Mouse (Mus musculus): ENCODE measurements around the gene Kpna1. TPM values are rescaled to one million over a fixed set of nuclear protein-coding genes. Genes with fewer than 3 reads are reported as not detected.
"Not testable (repeated sequence)": the region's sequence is repeated elsewhere in the genome, so short reads cannot be mapped to it uniquely, and the experiment has no call there.

The Kpna1 gene
- 23.3 and 24.7 TPM in 2 replicates for polyA plus RNA-seq (2015; fragmentation: Nextera tagmentation; extraction: Ambion mirVana)

GRCm38 (mm10) chr16:35978450-35978849, at the start of gene Kpna1:
Gene Kpna1 (plus strand): TSS chr16:35978750.
- H3K4me3 ChIP-seq (replicated peaks; ENCODE audit: low read depth, low read length); H3K9ac ChIP-seq (ENCODE audit: low read depth, low read length); H3K9me3 ChIP-seq (replicated peaks; ENCODE audit: low read length); H3K36me3 ChIP-seq (ENCODE audit: insufficient read depth, low read length); ATAC-seq (replicated peaks; ENCODE audit: low FRiP score, low read depth); H3K4me1 ChIP-seq (replicated peaks; ENCODE audit: insufficient read depth, low read length); H3K4me2 ChIP-seq (ENCODE audit: low read length); H3K27ac ChIP-seq; DNase-seq (ENCODE audit: low spot score); H3K27me3 ChIP-seq (ENCODE audit: insufficient read depth, low read length): not testable (repeated sequence)
- WGBS, result 93% methylated on average over 1 of the region's 1 CpGs

- ATAC-seq (replicated peaks; ENCODE audit: low FRiP score, low read depth) (no peak), DNase-seq (ENCODE audit: low spot score) (no peak)
- H3K9me3 ChIP-seq (replicated peaks; ENCODE audit: low read length), result no peaks in the 10 kb centered on the region
- H3K4me2 ChIP-seq (ENCODE audit: low read length), result no peak overlapping the region
- H3K36me3 ChIP-seq (ENCODE audit: insufficient read depth, low read length), result no peaks in the 10 kb centered on the region
- 87% methylated on average over 19 of the region's 19 CpGs for WGBS
- no peak for TF ChIP-seq CTCF (IDR thresholded peaks at IDR 0.05; ENCODE audit: low read depth)
- no peak overlapping the region for H3K27ac ChIP-seq
- no peaks in the 10 kb centered on the region for H3K27me3 ChIP-seq (ENCODE audit: insufficient read depth, low read length)
- no peaks in the 10 kb centered on the region for H3K4me1 ChIP-seq (replicated peaks; ENCODE audit: insufficient read depth, low read length)
- H3K4me3 ChIP-seq (replicated peaks; ENCODE audit: low read depth, low read length), result no peak overlapping the region
- no peak overlapping the region for H3K9ac ChIP-seq (ENCODE audit: low read depth, low read length)
Observed at GRCm38 (mm10) chr16:35932179-35933055, 46.1 kb upstream of the Kpna1 start.

GRCm38 (mm10) chr16:35933181-35933580, 45.4 kb upstream of the Kpna1 start:
- H3K9ac ChIP-seq (ENCODE audit: low read depth, low read length), result no peak overlapping the region
- no peaks in the 10 kb centered on the region for H3K27me3 ChIP-seq (ENCODE audit: insufficient read depth, low read length)
- H3K27ac ChIP-seq, result no peak overlapping the region
- no peaks in the 10 kb centered on the region for H3K36me3 ChIP-seq (ENCODE audit: insufficient read depth, low read length)
- no peak overlapping the region for H3K4me3 ChIP-seq (replicated peaks; ENCODE audit: low read depth, low read length)
- DNase-seq (ENCODE audit: low spot score) (no peak), ATAC-seq (replicated peaks; ENCODE audit: low FRiP score, low read depth) (no peak)
- 82% methylated on average over 10 of the region's 10 CpGs for WGBS
- TF ChIP-seq CTCF (IDR thresholded peaks at IDR 0.05; ENCODE audit: low read depth), result no peak
- no peaks in the 10 kb centered on the region for H3K4me1 ChIP-seq (replicated peaks; ENCODE audit: insufficient read depth, low read length)
- no peak overlapping the region for H3K4me2 ChIP-seq (ENCODE audit: low read length)
- H3K9me3 ChIP-seq (replicated peaks; ENCODE audit: low read length), result no peaks in the 10 kb centered on the region

GRCm38 (mm10) chr16:35938211-35939151, 40.1 kb upstream of the Kpna1 start, which contains the start of the genes Parp9 and Dtx3l:
Gene Parp9 (plus strand): TSS chr16:35938470.
Gene Dtx3l (minus strand): TSS chr16:35939151.
- 0 out of 2 replicates have a peak, but pooled peaks cover 2% of the 10 kb centered on the region for H3K36me3 ChIP-seq (ENCODE audit: insufficient read depth, low read length)
- DNase-seq (ENCODE audit: low spot score) (peak; percentile 62), ATAC-seq (replicated peaks; ENCODE audit: low FRiP score, low read depth) (peak; percentile 67)
- 1% methylated on average over 52 of the region's 52 CpGs for WGBS
- TF ChIP-seq CTCF (IDR thresholded peaks at IDR 0.05; ENCODE audit: low read depth), result no peak
- H3K27me3 ChIP-seq (ENCODE audit: insufficient read depth, low read length), result no peaks in the 10 kb centered on the region
- H3K4me3 ChIP-seq (replicated peaks; ENCODE audit: low read depth, low read length), result peak within 1 kb of the TSS; percentile 84
- no peaks in the 10 kb centered on the region for H3K9me3 ChIP-seq (replicated peaks; ENCODE audit: low read length)
- peak within 1 kb of the TSS; percentile 75 for H3K27ac ChIP-seq
- peak within 1 kb of the TSS; percentile 90 for H3K4me2 ChIP-seq (ENCODE audit: low read length)
- H3K4me1 ChIP-seq (replicated peaks; ENCODE audit: insufficient read depth, low read length), result no peaks in the 10 kb centered on the region
- peak within 1 kb of the TSS; percentile 75 for H3K9ac ChIP-seq (ENCODE audit: low read depth, low read length)

- Histone ChIP-seq H3K4me2 (ENCODE audit: low read length) (peak overlapping the region; percentile 90), H3K9me3 (replicated peaks; ENCODE audit: low read length) (no peaks in the 10 kb centered on the region), H3K36me3 (ENCODE audit: insufficient read depth, low read length) (0 out of 2 replicates have a peak, but pooled peaks cover 2% of the 10 kb centered on the region), H3K9ac (ENCODE audit: low read depth, low read length) (peak overlapping the region; percentile 75), H3K27ac (peak overlapping the region; percentile 75), H3K27me3 (ENCODE audit: insufficient read depth, low read length) (no peaks in the 10 kb centered on the region), H3K4me1 (replicated peaks; ENCODE audit: insufficient read depth, low read length) (no peaks in the 10 kb centered on the region), H3K4me3 (replicated peaks; ENCODE audit: low read depth, low read length) (peak overlapping the region; percentile 84)
- ATAC-seq (replicated peaks; ENCODE audit: low FRiP score, low read depth) (peak; percentile 40; the same call in 1 of the 2 replicates), DNase-seq (ENCODE audit: low spot score) (no peak)
- 7% methylated on average over 6 of the region's 6 CpGs for WGBS
- no peak for TF ChIP-seq CTCF (IDR thresholded peaks at IDR 0.05; ENCODE audit: low read depth)
Observed at GRCm38 (mm10) chr16:35939261-35939660, 39.3 kb upstream of the Kpna1 start.

GRCm38 (mm10) chr16:35939690-35940089, 38.9 kb upstream of the Kpna1 start:
- ATAC-seq (replicated peaks; ENCODE audit: low FRiP score, low read depth), result peak; percentile 33; the same call in 1 of the 2 replicates
- TF ChIP-seq CTCF (IDR thresholded peaks at IDR 0.05; ENCODE audit: low read depth), result peak; percentile 75
- H3K4me3 ChIP-seq (replicated peaks; ENCODE audit: low read depth, low read length), result peak overlapping the region; percentile 84
- peak overlapping the region; percentile 75; the same call in 1 of the 2 replicates for H3K27ac ChIP-seq
- H3K36me3 ChIP-seq (ENCODE audit: insufficient read depth, low read length), result 0 out of 2 replicates have a peak, but pooled peaks cover 2% of the 10 kb centered on the region
- no peaks in the 10 kb centered on the region for H3K9me3 ChIP-seq (replicated peaks; ENCODE audit: low read length)
- peak; percentile 86 for DNase-seq (ENCODE audit: low spot score)
- no peaks in the 10 kb centered on the region for H3K27me3 ChIP-seq (ENCODE audit: insufficient read depth, low read length)
- H3K4me1 ChIP-seq (replicated peaks; ENCODE audit: insufficient read depth, low read length), result no peaks in the 10 kb centered on the region
- H3K4me2 ChIP-seq (ENCODE audit: low read length), result peak overlapping the region; percentile 90
- 0 out of 2 replicates have a peak overlapping the region, but pooled peaks have one; percentile 75 for H3K9ac ChIP-seq (ENCODE audit: low read depth, low read length)
- WGBS, result 16% methylated on average over 9 of the region's 9 CpGs
